Mouse (Mus musculus): ENCODE data around the gene Lrpap1. TPM values are rescaled to one million over a fixed set of nuclear protein-coding genes. Genes with fewer than 3 reads are reported as not detected.

Lrpap1 gene
- 115 and 136 TPM in 2 replicates for polyA plus RNA-seq (2015; fragmentation: Nextera tagmentation; extraction: Ambion mirVana)

DNA sequence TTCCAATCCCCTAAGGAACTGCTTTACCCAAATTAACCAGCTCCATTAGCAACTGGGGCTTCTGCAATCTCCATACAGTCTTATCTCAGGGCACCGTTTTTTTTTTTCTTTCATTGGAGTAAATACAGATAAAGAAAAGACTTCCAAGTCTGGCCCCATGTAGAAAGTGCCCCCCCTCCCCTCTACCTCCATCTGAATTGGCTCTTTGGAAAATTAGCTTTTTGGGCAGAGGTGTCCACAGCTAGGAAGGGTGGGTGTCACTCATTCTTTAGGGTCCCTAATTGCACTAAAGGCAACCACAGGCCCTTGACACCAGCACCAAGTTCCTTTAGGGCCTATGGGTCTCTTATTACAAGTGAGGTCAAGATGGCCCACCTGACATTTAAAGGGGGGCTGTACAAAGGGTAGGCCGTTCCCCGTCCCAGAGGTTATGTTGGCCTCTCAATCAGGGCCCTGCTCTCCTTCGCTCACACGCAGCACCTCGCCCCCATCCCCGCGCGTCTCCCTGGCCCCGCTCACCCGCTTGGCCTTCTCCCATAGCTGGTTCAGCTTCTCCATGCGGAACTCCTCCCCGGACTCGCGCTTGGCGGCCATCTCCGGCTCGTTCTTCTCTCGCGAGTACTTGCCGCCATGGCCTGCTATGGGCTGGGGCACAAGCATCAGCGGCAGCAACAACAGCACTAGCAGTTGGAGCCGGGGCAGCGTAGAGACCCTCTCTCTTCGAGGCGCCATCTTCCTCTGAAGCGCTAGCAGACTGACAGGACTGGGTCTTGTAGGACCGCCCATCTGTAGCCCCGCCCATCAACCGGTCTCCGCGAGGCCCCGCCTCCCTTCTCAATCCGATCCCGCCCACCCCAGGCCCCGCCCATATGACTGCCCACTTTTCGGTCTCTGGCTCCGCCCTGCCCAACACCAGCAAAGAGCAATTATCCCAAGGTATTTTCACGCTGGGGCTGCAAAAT lies at the start of gene Lrpap1:
Gene Lrpap1, minus strand, starts transcription at position 807 of the 962 bp plus-strand sequence.

DNA sequence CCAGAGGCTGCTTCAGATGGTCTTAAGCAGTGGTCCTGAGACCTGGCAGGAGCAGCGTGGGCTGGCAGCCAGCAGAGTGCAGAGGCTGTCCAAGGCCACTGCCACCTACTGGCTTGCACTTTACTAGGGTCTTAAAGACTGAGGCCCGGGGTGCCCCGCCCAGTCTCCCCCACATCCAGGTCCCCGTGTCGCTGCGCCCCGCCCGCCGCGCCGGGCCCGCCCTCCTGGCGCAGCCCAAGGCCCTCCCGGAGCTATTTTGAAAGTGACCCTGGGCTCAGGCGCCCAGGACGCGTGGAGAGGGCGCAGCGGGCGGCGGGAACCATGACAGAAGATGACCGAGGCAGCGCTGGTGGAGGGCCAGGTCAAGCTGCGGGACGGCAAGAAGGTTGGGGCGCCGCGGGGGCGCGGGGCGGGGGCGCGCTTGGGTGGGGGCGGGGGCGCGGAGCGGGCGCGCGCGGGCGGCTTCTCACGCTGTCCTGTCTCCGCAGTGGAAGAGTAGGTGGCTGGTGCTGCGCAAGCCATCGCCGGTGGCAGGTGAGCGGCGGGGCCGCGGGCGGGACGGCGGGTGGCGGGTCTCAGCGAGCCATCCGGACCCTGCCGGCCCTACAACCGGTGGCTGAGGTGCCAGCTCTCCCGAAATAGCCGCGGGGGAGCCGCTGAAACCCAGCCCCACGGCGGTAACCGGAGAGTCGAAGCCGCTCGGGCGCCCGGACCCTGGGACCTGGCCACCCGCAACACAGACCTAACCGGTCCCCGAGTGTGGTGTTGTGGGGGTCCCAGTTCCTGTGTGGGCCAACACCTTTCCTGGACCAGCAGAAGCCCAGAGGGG lies 48.7 kb downstream of the Lrpap1 start, which contains the start of gene Dok7:
Gene Dok7, plus strand, starts transcription at position 163 of the 829 bp plus-strand sequence.

Other genes starting within 250 kb of the Lrpap1 start
- gene Msantd1, start 197.8 kb downstream of the Lrpap1 start, polyA plus RNA-seq (2015; fragmentation: Nextera tagmentation; extraction: Ambion mirVana), result 0.87 and 1.3 TPM in 2 replicates
- gene Rgs12, start 156.3 kb downstream of the Lrpap1 start, polyA plus RNA-seq (2015; fragmentation: Nextera tagmentation; extraction: Ambion mirVana), result 12.9 and 16.1 TPM in 2 replicates
- 5.4 and 9.3 TPM in 2 replicates for gene Hgfac, start 64.3 kb downstream of the Lrpap1 start, polyA plus RNA-seq (2015; fragmentation: Nextera tagmentation; extraction: Ambion mirVana)
- 3.5 and 6.2 TPM in 2 replicates for gene Dok7, start 49.0 kb downstream of the Lrpap1 start, polyA plus RNA-seq (2015; fragmentation: Nextera tagmentation; extraction: Ambion mirVana)
- 0.68 and 2.7 TPM in 2 replicates for gene Adra2c, start 172.6 kb upstream of the Lrpap1 start, polyA plus RNA-seq (2015; fragmentation: Nextera tagmentation; extraction: Ambion mirVana)